Mouse (Mus musculus): ENCODE measurements around the gene Mcidas. TPM values are rescaled to one million over a fixed set of nuclear protein-coding genes. Genes with fewer than 3 reads are reported as not detected.

Mcidas gene
- 1.1 TPM in 2 replicates for polyA plus RNA-seq (2012; rRNA removed)

GRCm38 (mm10) chr13:112993531-112994152 lies at the start of gene Mcidas:
Gene Mcidas (plus strand): TSS chr13:112993845.

GRCm38 (mm10) chr13:112987532-112987943 lies 6.1 kb upstream of the Mcidas start, which contains the start of gene Ccno:
Gene Ccno (plus strand): TSS chr13:112987802.

DNA sequence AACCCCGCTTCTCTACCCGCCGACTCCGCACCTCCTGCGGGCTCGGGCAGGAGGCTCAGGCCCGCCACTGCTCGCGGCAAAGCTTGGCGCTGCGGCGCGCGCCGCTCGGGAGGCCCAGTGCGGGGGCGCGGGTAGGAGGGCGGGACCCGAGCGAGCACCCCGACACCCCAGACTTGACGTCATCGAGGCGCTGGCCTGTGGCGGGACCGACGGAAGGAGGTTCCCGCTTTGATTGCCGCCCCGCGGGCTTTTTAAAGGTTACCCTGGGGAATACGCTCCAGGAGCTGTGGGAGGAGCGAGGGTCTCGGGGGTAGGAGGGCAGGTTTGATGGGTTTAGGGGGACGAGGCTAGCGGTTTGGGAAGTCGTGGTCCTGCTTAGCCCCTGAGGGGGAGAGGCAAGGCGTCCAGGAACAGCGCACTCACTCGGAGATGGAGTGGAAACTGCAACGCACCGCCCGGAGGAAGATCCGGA lies 41.3 kb downstream of the Mcidas start, which contains the start of gene Cdc20b:
Gene Cdc20b (plus strand): TSS at position 162 of the 472 bp plus-strand sequence.

DNA sequence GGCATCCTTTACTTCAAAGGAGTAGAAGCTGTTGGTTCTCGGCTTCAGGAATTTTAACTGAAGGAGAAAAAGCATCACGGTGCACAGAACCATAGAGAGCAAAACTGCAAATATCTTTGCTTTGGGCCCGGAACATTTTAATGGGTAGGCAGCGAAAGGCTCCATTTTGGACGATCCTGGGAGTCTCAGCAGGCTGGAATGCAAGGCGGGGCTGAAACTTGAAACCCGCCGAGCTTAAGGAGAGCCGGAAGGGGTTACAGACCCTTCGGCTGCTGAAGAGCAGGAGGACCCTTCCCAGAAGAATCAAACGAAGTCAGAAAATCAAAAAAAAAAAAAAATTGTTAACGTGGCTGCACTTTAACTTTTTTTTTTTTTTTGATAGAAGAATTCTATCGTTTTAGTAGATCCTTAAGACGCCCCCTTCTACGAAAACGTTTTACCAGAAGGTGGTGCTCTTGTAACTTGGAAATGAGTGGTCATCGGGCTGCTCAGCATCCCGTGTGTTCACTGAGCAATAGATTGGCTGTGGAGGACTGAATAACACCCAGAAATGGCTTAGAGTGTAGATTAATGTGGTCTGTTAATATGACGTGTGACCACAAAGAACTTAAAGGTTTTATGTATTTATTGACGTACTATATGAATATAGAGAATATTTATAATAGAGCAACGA lies 52.7 kb downstream of the Mcidas start, which contains the start of gene Gpx8:
Gene Gpx8 (minus strand): TSS at position 200 of the 673 bp plus-strand sequence.

Other genes with a start within 250 kb of the Mcidas start
- 28.9 and 35.1 TPM in 2 replicates for gene Plpp1, start 193.1 kb upstream of the Mcidas start, polyA plus RNA-seq (2012; rRNA removed)
- 59.4 and 67.2 TPM in 2 replicates for gene Mtrex, start 66.4 kb upstream of the Mcidas start, polyA plus RNA-seq (2012; rRNA removed)
- gene Dhx29, start 66.4 kb upstream of the Mcidas start, polyA plus RNA-seq (2012; rRNA removed), result 15.1 and 17.5 TPM in 2 replicates
- gene Ccno, start 6.0 kb upstream of the Mcidas start, polyA plus RNA-seq (2012; rRNA removed), result 3.0 and 3.2 TPM in 2 replicates
- 1.0 and 1.2 TPM in 2 replicates for gene Cdc20b, start 41.3 kb downstream of the Mcidas start, polyA plus RNA-seq (2012; rRNA removed)
- 43.2 and 53.4 TPM in 2 replicates for gene Gpx8, start 52.6 kb downstream of the Mcidas start, polyA plus RNA-seq (2012; rRNA removed)
- not detected in 2 replicates for gene Gzma, start 107.1 kb downstream of the Mcidas start, polyA plus RNA-seq (2012; rRNA removed)
- gene Esm1, start 215.8 kb downstream of the Mcidas start, polyA plus RNA-seq (2012; rRNA removed), result 0.92 and 1.1 TPM in 2 replicates
- not detected in 2 replicates for gene Gzmk, start 232.1 kb downstream of the Mcidas start, polyA plus RNA-seq (2012; rRNA removed)

Data from central nervous system, embryonic 14 days (tissue).